Mouse (Mus musculus) midbrain, embryonic 13.5 days (tissue): ENCODE data around the gene Zc3h12d. TPM values are rescaled to one million over a fixed set of nuclear protein-coding genes. Genes with fewer than 3 reads are reported as not detected.
"Not testable (repeated sequence)": the region's sequence is repeated elsewhere in the genome, so short reads cannot be mapped to it uniquely, and the experiment has no call there.

ENCODE experiments used
- ATAC-seq: fragments of 200-750 bp; cut with Nextera tagmentation; 2 replicates; pipeline ENCODE4 v1.8.0; 2017; ENCODE audit warnings: mild to moderate bottlenecking, moderate TSS enrichment, moderate library complexity
- H3K27ac ChIP-seq: fragments of 300-500 bp; sonication (generic); 2 replicates; pipeline ENCODE4 v1.5.1; 2015; ENCODE audit warnings: inconsistent platforms, mild to moderate bottlenecking, moderate library complexity
- H3K27me3 ChIP-seq: fragments of 300-500 bp; sonication (generic); 2 replicates; pipeline ENCODE4 v1.6.1; 2015; ENCODE audit warnings: mild to moderate bottlenecking, inconsistent platforms
- H3K36me3 ChIP-seq: fragments of 300-500 bp; sonication (generic); 2 replicates; pipeline ENCODE4 v1.6.1; 2015; ENCODE audit warnings: mild to moderate bottlenecking, inconsistent platforms
- H3K4me1 ChIP-seq: fragments of 300-500 bp; sonication (generic); replicated peaks from 2 replicates; pipeline ENCODE4 v1.6.1; 2015; ENCODE audit warnings: inconsistent platforms
- H3K4me2 ChIP-seq: fragments of 300-500 bp; sonication (generic); replicated peaks from 2 replicates; pipeline ENCODE4 v1.6.1; 2015; ENCODE audit warnings: moderate library complexity, mild to moderate bottlenecking, inconsistent platforms
- H3K4me3 ChIP-seq: fragments of 300-500 bp; sonication (generic); replicated peaks from 2 replicates; pipeline ENCODE4 v1.5.1; 2015; ENCODE audit warnings: mild to moderate bottlenecking, inconsistent platforms
- H3K9ac ChIP-seq: fragments of 300-500 bp; sonication (generic); replicated peaks from 2 replicates; pipeline ENCODE4 v1.6.1; 2015; ENCODE audit warnings: mild to moderate bottlenecking, inconsistent platforms
- H3K9me3 ChIP-seq: fragments of 300-500 bp; sonication (generic); 2 replicates; pipeline ENCODE4 v1.6.1; 2016; ENCODE audit warnings: mild to moderate bottlenecking, inconsistent platforms
- WGBS: fragments of 180-500 bp; shearing (Covaris S2); methylation state at CpG from one replicate; pipeline ENCODE4 v1.1.7; 2015; 5-methylcytosine and 5-hydroxymethylcytosine counted together
- polyA plus RNA-seq: library from polyadenylated mRNA; unstranded; fragments of >200 nt; fragmentation: Nextera tagmentation; extraction: Ambion mirVana; gene quantifications from 2 replicates; pipeline ENCODE4 v1.2.1, GENCODE M21; 2015

Zc3h12d gene
- polyA plus RNA-seq, 1 experiment from 2014 or later, result 0.08 TPM

DNA sequence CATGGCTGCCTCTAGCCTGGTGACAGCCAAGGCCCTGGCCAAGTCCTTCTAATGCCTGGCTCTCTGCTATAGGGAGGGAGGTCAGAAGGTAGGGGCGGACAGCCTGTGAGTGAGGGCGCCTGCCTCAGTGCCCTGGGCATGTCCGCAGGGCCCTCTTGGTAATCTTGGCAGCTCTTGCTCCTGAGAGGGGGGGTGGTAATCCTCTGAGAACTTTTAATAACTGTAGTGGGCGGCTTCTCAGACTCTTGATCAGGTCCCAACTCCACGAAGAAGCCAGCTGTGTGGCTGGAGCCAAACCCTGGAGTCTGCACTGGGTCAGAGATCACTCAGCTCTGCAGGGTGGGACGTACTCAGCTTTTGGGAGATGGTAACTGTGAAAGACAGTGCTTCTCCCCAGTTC, 31.9 kb downstream of the Zc3h12d start:
- peaks cover 9% of the 10 kb centered on the region for H3K4me1 ChIP-seq
- no peak overlapping the region for H3K9ac ChIP-seq
- no peak for ATAC-seq
- no peak overlapping the region for H3K4me3 ChIP-seq
- peaks cover 26% of the 10 kb centered on the region for H3K27me3 ChIP-seq
- no peak overlapping the region for H3K27ac ChIP-seq
- 73% methylated on average over 6 of the region's 6 CpGs for WGBS
- H3K4me2 ChIP-seq, result no peak overlapping the region
- H3K36me3 ChIP-seq, result no peaks in the 10 kb centered on the region
- H3K9me3 ChIP-seq, result no peaks in the 10 kb centered on the region

GRCm38 (mm10) chr10:7864806-7865205, 32.5 kb downstream of the Zc3h12d start:
- no peak for ATAC-seq
- Histone ChIP-seq H3K36me3 (no peaks in the 10 kb centered on the region), H3K27me3 (peaks cover 27% of the 10 kb centered on the region), H3K9ac (no peak overlapping the region), H3K9me3 (no peaks in the 10 kb centered on the region), H3K4me3 (no peak overlapping the region), H3K27ac (no peak overlapping the region), H3K4me1 (peaks cover 9% of the 10 kb centered on the region), H3K4me2 (no peak overlapping the region)
- WGBS, result 78% methylated on average over 3 of the region's 3 CpGs

DNA sequence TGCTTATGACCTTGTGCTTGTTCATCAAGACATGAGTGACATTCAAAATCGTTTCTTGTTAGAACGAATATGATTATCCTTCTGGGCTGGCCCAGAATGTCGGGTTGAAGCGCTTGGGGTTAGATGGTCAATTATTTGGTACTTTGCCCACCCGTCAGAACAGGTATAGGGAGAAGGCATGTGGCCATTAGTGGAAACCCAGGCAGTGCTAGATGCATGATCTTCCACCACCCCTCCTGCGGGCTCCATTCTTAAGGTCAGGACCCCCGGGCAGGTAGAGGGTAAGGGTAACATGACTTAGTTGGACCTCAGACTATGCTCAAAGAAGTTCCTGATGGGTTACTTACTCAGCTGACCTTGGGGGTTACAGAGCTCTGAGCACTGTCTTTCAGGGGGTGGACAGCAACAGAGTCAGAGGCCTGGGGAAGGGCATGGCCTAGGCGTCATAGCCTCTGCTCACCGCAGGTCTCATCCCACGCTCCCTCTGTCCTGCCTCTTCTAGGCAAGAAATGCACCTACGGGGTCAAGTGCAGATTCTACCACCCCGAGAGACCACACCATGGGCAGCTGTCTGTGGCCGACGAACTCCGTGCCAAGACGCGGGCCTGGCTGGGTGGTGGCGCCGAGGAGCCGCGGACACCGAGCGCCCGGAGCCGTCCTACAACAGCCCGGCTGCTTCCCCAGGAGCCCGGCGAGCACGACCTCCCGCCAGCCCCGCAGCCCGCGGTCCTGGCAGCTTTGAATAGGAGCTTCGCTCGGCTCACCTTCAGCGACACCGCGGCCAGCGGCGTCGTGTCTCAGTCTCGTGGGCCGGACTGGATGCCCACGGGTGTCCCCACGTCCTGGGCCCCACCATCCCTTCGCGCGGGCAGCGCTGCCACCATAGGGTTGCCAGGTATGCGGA, 34.7 kb downstream of the Zc3h12d start:
- Histone ChIP-seq H3K4me2 (peak overlapping the region; percentile 79), H3K4me1 (peaks cover 9% of the 10 kb centered on the region), H3K9ac (peak overlapping the region; percentile 63), H3K27ac (no peak overlapping the region), H3K27me3 (peaks cover 27% of the 10 kb centered on the region), H3K4me3 (peak overlapping the region; percentile 44), H3K36me3 (no peaks in the 10 kb centered on the region), H3K9me3 (no peaks in the 10 kb centered on the region)
- ATAC-seq, result peak; percentile 64
- 16% methylated on average over 50 of the region's 50 CpGs for WGBS

- WGBS, result 25% methylated on average over 21 of the region's 21 CpGs
- Histone ChIP-seq H3K4me3 (peak overlapping the region; percentile 44), H3K27me3 (peaks cover 27% of the 10 kb centered on the region), H3K9ac (peak overlapping the region; percentile 63), H3K27ac (no peak overlapping the region), H3K9me3 (no peaks in the 10 kb centered on the region), H3K36me3 (no peaks in the 10 kb centered on the region), H3K4me1 (peaks cover 9% of the 10 kb centered on the region), H3K4me2 (peak overlapping the region; percentile 79)
- ATAC-seq, result peak; percentile 24
Observed at GRCm38 (mm10) chr10:7867666-7868030, 35.4 kb downstream of the Zc3h12d start.

- no peak overlapping the region for H3K27ac ChIP-seq
- no peaks in the 10 kb centered on the region for H3K9me3 ChIP-seq
- WGBS, result 65% methylated on average over 8 of the region's 8 CpGs
- peaks cover 27% of the 10 kb centered on the region for H3K27me3 ChIP-seq
- no peak overlapping the region for H3K4me3 ChIP-seq
- ATAC-seq, result no peak
- H3K4me1 ChIP-seq, result peaks cover 9% of the 10 kb centered on the region
- H3K4me2 ChIP-seq, result no peak overlapping the region
- no peak overlapping the region for H3K9ac ChIP-seq
- no peaks in the 10 kb centered on the region for H3K36me3 ChIP-seq
Observed at GRCm38 (mm10) chr10:7869746-7870145, 37.5 kb downstream of the Zc3h12d start.

DNA sequence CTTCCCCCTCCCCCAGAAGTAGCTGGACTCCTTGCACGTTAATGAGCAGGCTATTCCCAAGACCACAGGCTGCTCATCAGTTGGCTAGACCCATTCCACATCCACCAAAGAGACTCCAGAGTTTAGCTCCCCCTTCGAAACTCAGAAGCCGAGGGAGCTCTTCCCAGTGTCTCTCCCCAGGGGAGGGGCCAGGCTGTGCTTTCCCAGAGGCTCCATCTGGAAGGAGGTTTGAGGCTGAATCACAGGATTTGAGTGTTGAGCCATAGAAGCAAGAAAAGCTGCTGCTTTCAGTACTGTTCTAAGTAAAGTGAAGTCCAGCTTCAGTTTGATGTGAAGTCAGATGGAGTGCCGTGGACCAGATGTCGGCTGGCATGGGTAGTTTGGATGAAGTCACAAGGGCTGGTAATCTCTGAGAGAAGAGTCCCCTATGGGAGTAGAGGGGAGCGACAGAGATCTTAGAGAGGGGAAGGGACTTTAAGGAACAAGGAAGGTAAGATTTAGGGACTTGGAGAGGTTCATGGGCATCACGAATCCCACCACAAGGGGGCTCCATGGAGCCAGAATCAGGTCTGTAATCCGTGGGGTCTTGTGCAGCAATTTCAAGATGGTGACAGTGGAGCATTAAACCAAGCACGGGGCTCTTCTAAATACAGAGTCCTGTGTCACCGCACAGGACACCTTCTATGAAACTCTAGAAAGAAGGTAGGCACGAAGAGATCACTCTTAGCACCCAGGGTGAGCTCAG, 38.5 kb downstream of the Zc3h12d start:
- Histone ChIP-seq H3K36me3 (no peaks in the 10 kb centered on the region), H3K4me1 (peaks cover 9% of the 10 kb centered on the region), H3K4me3 (no peak overlapping the region), H3K9me3 (no peaks in the 10 kb centered on the region), H3K27me3 (peaks cover 27% of the 10 kb centered on the region), H3K27ac (no peak overlapping the region), H3K4me2 (no peak overlapping the region), H3K9ac (no peak overlapping the region)
- no peak for ATAC-seq
- 72% methylated on average over 11 of the region's 11 CpGs for WGBS

DNA sequence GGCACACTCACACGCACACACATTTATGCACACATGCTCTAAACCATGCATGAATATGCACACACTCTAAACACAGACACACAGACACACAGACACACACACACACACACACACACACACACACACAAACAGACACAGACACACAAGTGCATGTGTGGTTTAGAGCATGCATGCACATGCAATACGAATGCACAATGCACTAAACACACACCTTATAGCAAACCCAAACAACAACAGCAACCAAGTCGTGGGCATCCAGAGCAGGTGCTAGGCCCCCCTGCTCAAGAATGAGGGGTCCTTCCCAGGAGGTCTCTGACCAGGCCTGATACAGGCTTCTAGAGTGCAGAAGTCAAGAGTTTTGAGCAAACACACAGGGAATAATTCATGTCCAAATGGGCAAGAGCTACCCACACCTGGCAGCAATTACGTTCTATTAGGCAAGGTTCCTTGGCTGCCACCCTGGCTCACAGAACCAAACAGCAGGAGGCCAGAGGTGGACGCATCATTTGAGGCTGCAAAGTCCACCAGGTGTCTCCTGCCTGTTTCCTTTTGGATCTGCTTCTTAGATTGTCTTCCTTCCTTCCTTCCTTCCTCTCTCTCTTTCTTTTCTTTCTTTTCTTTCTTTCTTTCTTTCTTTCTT, 39.2 kb downstream of the Zc3h12d start:
- 92% methylated on average over 5 of the region's 5 CpGs for WGBS
- Histone ChIP-seq H3K27ac (no peak overlapping the region), H3K4me2 (no peak overlapping the region)

GRCm38 (mm10) chr10:7874194-7874593, 41.9 kb downstream of the Zc3h12d start:
- WGBS, result 80% methylated on average over 7 of the region's 7 CpGs
- no peak for ATAC-seq
- 0 out of 2 replicates have a peak, but pooled peaks cover under 1% of the 10 kb centered on the region for H3K27me3 ChIP-seq

More for the DNA sequence above, 39.2 kb downstream of the Zc3h12d start:
- Histone ChIP-seq H3K4me3 (no peak overlapping the region), H3K9me3 (no peaks in the 10 kb centered on the region), H3K9ac (no peak overlapping the region), H3K36me3 (no peaks in the 10 kb centered on the region), H3K27me3 (peaks cover 26% of the 10 kb centered on the region), H3K4me1 (peaks cover 9% of the 10 kb centered on the region)
- no peak for ATAC-seq

GRCm38 (mm10) chr10:7880283-7880682, 48.0 kb downstream of the Zc3h12d start:
- not testable (repeated sequence) for H3K4me1 ChIP-seq, ATAC-seq, H3K36me3 ChIP-seq, H3K4me3 ChIP-seq, H3K9ac ChIP-seq, H3K4me2 ChIP-seq, H3K27me3 ChIP-seq, H3K27ac ChIP-seq, H3K9me3 ChIP-seq
- WGBS, result 90% methylated on average over 3 of the region's 3 CpGs

More at GRCm38 (mm10) chr10:7874194-7874593, 41.9 kb downstream of the Zc3h12d start:
- Histone ChIP-seq H3K9ac (no peak overlapping the region), H3K4me3 (no peak overlapping the region), H3K9me3 (0 out of 2 replicates have a peak, but pooled peaks cover 3% of the 10 kb centered on the region), H3K4me1 (no peaks in the 10 kb centered on the region), H3K4me2 (no peak overlapping the region), H3K36me3 (no peaks in the 10 kb centered on the region), H3K27ac (no peak overlapping the region)

DNA sequence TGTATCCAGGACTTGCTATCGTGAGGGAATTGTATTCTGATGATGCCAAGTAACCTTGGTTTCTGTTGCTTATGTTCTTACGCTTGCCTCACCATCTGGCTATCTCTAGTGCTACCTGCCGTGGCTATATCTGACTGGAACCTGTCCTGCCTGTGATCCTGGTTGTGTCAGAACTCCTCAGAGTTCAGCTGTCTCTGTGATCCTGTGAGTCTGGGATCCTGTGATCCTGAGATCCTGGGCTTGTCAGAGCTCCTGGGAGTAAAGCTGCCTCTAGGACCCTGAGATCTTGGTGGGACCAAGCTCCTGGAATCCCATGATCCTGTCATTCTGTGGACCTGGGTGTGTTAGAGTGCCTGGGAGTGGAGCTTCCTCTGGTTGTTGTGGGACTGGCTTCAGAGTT, 49.7 kb downstream of the Zc3h12d start:
- Histone ChIP-seq H3K27ac (no peak overlapping the region), H3K27me3 (no peaks in the 10 kb centered on the region), H3K4me3 (no peak overlapping the region), H3K36me3 (no peaks in the 10 kb centered on the region), H3K4me2 (no peak overlapping the region), H3K9me3 (0 out of 2 replicates have a peak, but pooled peaks cover 3% of the 10 kb centered on the region), H3K4me1 (no peaks in the 10 kb centered on the region), H3K9ac (no peak overlapping the region)
- no peak for ATAC-seq
- 95% methylated on average over 3 of the region's 3 CpGs for WGBS

- no peaks in the 10 kb centered on the region for H3K4me1 ChIP-seq
- ATAC-seq, result peak; percentile 85
- H3K9ac ChIP-seq, result no peak overlapping the region
- 8% methylated on average over 5 of the region's 5 CpGs for WGBS
- H3K27ac ChIP-seq, result no peak overlapping the region
- no peak overlapping the region for H3K4me3 ChIP-seq
- H3K4me2 ChIP-seq, result no peak overlapping the region
- H3K36me3 ChIP-seq, result no peaks in the 10 kb centered on the region
- no peaks in the 10 kb centered on the region for H3K27me3 ChIP-seq
- H3K9me3 ChIP-seq, result no peaks in the 10 kb centered on the region
Observed at GRCm38 (mm10) chr10:7883524-7883923, 51.3 kb downstream of the Zc3h12d start.
